Mouse (Mus musculus): ENCODE measurements around the gene Slc25a20. TPM values are rescaled to one million over a fixed set of nuclear protein-coding genes. Genes with fewer than 3 reads are reported as not detected.

Slc25a20 gene
- 32.2 TPM for polyA plus RNA-seq (2014; fragmentation: Illumina TruSeq; extraction: RNeasy Lipid Tissue Mini Kit (QIAGEN cat#74804); ENCODE audit: low read depth, low replicate concordance)

GRCm38 (mm10) chr9:108661677-108662612, at the start of gene Slc25a20:
Gene Slc25a20 (plus strand): TSS chr9:108662088.

GRCm38 (mm10) chr9:108648611-108649560, 13.0 kb upstream of the Slc25a20 start, which contains the start of gene Arih2:
Gene Arih2 (minus strand): TSS chr9:108649386.

GRCm38 (mm10) chr9:108689106-108689505, 27.2 kb downstream of the Slc25a20 start, which contains the start of gene Prkar2a:
Gene Prkar2a (plus strand): TSS chr9:108689314.

Other genes with a start within 250 kb of the Slc25a20 start
- gene Ccdc36, start 233.6 kb upstream of the Slc25a20 start, polyA plus RNA-seq (2014; fragmentation: Illumina TruSeq; extraction: RNeasy Lipid Tissue Mini Kit (QIAGEN cat#74804); ENCODE audit: low read depth, low replicate concordance) = 8.6 TPM
- 10.4 TPM for gene BC048562, start 225.6 kb upstream of the Slc25a20 start, polyA plus RNA-seq (2014; fragmentation: Illumina TruSeq; extraction: RNeasy Lipid Tissue Mini Kit (QIAGEN cat#74804); ENCODE audit: low read depth, low replicate concordance)
- 3.0 TPM for gene Ccdc71, start 201.6 kb upstream of the Slc25a20 start, polyA plus RNA-seq (2014; fragmentation: Illumina TruSeq; extraction: RNeasy Lipid Tissue Mini Kit (QIAGEN cat#74804); ENCODE audit: low read depth, low replicate concordance)
- gene Klhdc8b, start 200.5 kb upstream of the Slc25a20 start, polyA plus RNA-seq (2014; fragmentation: Illumina TruSeq; extraction: RNeasy Lipid Tissue Mini Kit (QIAGEN cat#74804); ENCODE audit: low read depth, low replicate concordance) = 1.3 TPM
- 2.0 TPM for gene Lamb2, start 182.4 kb upstream of the Slc25a20 start, polyA plus RNA-seq (2014; fragmentation: Illumina TruSeq; extraction: RNeasy Lipid Tissue Mini Kit (QIAGEN cat#74804); ENCODE audit: low read depth, low replicate concordance)
- 14.4 TPM for gene Usp19, start 171.5 kb upstream of the Slc25a20 start, polyA plus RNA-seq (2014; fragmentation: Illumina TruSeq; extraction: RNeasy Lipid Tissue Mini Kit (QIAGEN cat#74804); ENCODE audit: low read depth, low replicate concordance)
- 74.8 TPM for gene Qars, start 154.4 kb upstream of the Slc25a20 start, polyA plus RNA-seq (2014; fragmentation: Illumina TruSeq; extraction: RNeasy Lipid Tissue Mini Kit (QIAGEN cat#74804); ENCODE audit: low read depth, low replicate concordance)
- gene Qrich1, start 145.3 kb upstream of the Slc25a20 start, polyA plus RNA-seq (2014; fragmentation: Illumina TruSeq; extraction: RNeasy Lipid Tissue Mini Kit (QIAGEN cat#74804); ENCODE audit: low read depth, low replicate concordance) = 151 TPM
- gene Impdh2, start 101.8 kb upstream of the Slc25a20 start, polyA plus RNA-seq (2014; fragmentation: Illumina TruSeq; extraction: RNeasy Lipid Tissue Mini Kit (QIAGEN cat#74804); ENCODE audit: low read depth, low replicate concordance) = 69.5 TPM
- gene Ndufaf3, start 94.7 kb upstream of the Slc25a20 start, polyA plus RNA-seq (2014; fragmentation: Illumina TruSeq; extraction: RNeasy Lipid Tissue Mini Kit (QIAGEN cat#74804); ENCODE audit: low read depth, low replicate concordance) = 28.8 TPM
- 5.2 TPM for gene Dalrd3, start 92.2 kb upstream of the Slc25a20 start, polyA plus RNA-seq (2014; fragmentation: Illumina TruSeq; extraction: RNeasy Lipid Tissue Mini Kit (QIAGEN cat#74804); ENCODE audit: low read depth, low replicate concordance)
- gene Wdr6, start 83.3 kb upstream of the Slc25a20 start, polyA plus RNA-seq (2014; fragmentation: Illumina TruSeq; extraction: RNeasy Lipid Tissue Mini Kit (QIAGEN cat#74804); ENCODE audit: low read depth, low replicate concordance) = 0.83 TPM
- gene P4htm, start 64.4 kb upstream of the Slc25a20 start, polyA plus RNA-seq (2014; fragmentation: Illumina TruSeq; extraction: RNeasy Lipid Tissue Mini Kit (QIAGEN cat#74804); ENCODE audit: low read depth, low replicate concordance) = 0.14 TPM
- 266 TPM for gene Arih2, start 12.7 kb upstream of the Slc25a20 start, polyA plus RNA-seq (2014; fragmentation: Illumina TruSeq; extraction: RNeasy Lipid Tissue Mini Kit (QIAGEN cat#74804); ENCODE audit: low read depth, low replicate concordance)
- gene Prkar2a, start 27.2 kb downstream of the Slc25a20 start, polyA plus RNA-seq (2014; fragmentation: Illumina TruSeq; extraction: RNeasy Lipid Tissue Mini Kit (QIAGEN cat#74804); ENCODE audit: low read depth, low replicate concordance) = 714 TPM
- 106 TPM for gene Ip6k2, start 121.7 kb downstream of the Slc25a20 start, polyA plus RNA-seq (2014; fragmentation: Illumina TruSeq; extraction: RNeasy Lipid Tissue Mini Kit (QIAGEN cat#74804); ENCODE audit: low read depth, low replicate concordance)
- 0.18 TPM for gene Nckipsd, start 146.3 kb downstream of the Slc25a20 start, polyA plus RNA-seq (2014; fragmentation: Illumina TruSeq; extraction: RNeasy Lipid Tissue Mini Kit (QIAGEN cat#74804); ENCODE audit: low read depth, low replicate concordance)
- 0.04 TPM for gene Celsr3, start 164.2 kb downstream of the Slc25a20 start, polyA plus RNA-seq (2014; fragmentation: Illumina TruSeq; extraction: RNeasy Lipid Tissue Mini Kit (QIAGEN cat#74804); ENCODE audit: low read depth, low replicate concordance)
- 0.36 TPM for gene Slc26a6, start 191.2 kb downstream of the Slc25a20 start, polyA plus RNA-seq (2014; fragmentation: Illumina TruSeq; extraction: RNeasy Lipid Tissue Mini Kit (QIAGEN cat#74804); ENCODE audit: low read depth, low replicate concordance)